Mouse (Mus musculus): Measurements from ENCODE around the gene 1700061G19Rik.
A peak's percentile ranks its signal among the peaks of the same experiment; 100 is the strongest.
"Not testable (repeated sequence)": the region's sequence is repeated elsewhere in the genome, so short reads cannot be mapped to it uniquely, and the experiment has no call there.

1700061G19Rik gene

GRCm38 (mm10) chr17:56872512-56872911 lies 2.8 kb upstream of the 1700061G19Rik start:
- no peak for DNase-seq

DNA sequence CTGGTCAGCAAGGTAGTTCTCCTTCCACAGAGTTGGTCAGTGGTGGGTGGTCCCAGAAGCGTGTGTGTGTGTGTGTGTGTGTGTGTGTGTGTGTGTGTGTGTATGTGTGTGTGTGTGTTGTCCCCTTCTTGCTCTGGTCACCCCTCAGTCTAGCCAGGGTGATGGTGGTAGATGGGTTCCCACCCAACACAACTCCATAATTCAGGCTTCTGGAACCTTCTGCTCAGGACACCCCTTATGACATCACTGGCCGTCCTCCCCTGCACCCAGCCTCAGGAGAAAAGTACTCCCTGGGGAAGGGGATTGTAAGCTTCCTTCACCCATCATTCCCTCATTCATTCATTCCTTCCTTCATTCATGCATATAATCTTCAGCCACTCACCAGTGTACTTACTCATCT lies 1.0 kb upstream of the 1700061G19Rik start, which contains the start of gene Acsbg2:
TSS of gene Acsbg2 (minus strand) at position 211 of the 400 bp plus-strand sequence.
- DNase-seq: no peak

DNA sequence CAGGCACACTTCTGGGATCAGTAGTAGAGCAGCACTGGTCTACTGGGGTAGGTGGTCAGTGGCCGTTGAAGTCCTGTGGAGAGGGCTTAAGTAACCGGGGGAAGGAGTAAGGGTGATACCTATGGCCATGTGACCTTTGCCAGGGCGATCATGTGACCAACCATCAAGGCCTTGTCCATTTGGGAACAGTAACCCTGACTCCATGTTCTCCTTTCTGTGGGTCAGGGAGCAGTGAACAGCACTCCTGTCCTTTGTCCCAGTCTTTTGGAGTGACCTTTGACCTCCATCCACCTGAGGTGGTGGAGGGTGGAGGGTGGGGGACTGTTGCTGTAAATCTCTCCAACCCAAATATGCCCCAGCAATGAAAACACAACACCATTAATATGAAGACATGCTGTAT lies 1.2 kb downstream of the 1700061G19Rik start:
- no peak for DNase-seq

DNA sequence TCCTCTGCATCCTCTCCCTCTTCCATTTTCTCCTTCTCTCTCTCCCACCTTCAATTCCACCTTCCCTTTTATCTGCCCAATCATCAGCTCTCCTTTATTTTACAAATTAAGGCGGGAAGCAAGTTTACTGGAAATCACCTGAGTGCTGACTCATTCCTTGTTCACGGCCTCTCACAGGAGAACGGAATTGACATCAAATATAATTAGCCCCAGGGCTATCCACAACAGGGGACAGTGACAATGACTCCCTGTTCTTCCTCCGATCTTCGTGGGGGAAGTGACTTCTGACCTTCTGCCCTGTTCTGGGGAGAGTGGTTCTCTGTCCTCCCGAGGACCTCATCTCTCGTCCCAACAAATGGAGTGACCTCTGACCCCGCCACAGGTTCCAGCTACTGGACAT lies 1.7 kb downstream of the 1700061G19Rik start:
- no peak for DNase-seq

- no peak for DNase-seq
Measured at GRCm38 (mm10) chr17:56877426-56877825, 2.1 kb downstream of the 1700061G19Rik start.

DNA sequence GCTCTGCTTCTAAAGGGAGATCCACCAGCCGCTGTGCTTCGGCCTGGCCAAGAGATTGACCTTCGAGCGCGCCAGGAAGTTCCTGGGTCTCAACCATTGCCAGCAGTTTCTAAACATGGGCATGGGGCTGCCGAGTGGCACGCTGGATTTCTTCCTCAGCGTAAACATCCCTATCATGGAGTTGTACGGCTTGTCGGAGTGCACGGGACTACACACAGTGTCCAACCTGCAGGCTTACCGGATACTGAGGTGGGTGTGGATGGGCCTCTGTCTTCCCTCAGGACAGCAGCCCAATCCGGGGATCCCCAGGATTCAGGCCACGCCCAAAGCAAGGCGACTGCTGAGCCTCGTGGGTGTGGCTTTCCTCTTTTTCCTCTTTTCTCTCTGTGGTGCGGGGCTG lies 8.3 kb downstream of the 1700061G19Rik start:
- DNase-seq: no peak

DNA sequence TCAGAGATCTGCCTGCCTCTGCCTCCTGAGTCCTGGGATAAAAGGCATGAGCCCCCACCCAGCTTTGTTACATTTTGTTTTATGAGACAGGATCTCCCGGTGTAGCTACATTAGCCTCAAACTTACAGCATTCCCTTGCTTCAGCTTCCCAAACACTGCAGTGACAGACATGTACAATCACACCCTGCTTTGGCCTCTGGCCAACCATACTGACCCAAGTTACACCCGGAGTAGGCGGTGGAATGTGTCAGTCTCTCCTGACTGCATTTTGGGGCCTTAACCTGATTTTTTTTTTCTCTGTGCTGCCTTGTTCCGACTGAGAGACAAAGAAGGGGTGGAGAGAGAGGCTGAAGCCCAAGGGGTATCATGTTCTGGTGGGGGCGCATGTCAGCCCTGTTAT lies 9.1 kb downstream of the 1700061G19Rik start:
- DNase-seq: no peak

DNA sequence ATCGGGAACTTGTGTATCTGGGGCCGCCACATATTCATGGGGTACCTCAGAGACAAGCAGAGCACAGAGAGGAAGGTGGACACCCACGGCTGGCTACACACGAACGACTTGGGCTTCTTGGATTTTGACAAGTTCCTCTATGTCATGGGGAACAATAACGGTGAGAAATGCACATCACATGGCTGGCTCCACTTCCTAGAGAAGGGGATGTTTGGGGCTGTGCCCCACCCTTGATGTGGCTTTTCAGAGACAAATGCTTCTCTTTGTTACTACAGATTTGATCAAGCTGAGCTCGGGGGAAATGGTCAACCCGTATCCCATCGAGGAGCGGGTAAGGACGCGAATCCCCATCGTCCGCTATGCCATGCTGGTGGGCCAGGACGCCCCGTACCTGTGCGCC lies 9.5 kb downstream of the 1700061G19Rik start:
- no peak for DNase-seq

DNA sequence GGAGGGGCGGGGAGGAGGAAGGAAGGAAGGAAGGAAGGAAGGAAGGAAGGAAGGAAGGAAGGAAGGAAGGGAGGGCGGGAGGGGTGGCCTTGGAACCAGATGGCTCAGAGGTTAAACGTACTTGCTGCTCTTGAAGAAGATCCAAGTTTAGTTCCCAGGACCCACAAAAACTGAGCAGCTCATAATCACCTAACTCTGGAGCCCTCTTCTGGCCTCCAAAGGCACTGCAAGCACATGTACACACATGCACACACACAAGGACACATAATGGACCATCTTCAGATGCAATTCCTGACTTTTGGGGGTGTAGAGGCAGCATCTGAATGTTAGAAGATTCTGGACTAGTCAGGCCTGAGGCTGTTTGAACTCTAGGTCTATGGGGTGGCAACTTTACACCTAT lies 12.8 kb downstream of the 1700061G19Rik start:
- DNase-seq: no peak

DNA sequence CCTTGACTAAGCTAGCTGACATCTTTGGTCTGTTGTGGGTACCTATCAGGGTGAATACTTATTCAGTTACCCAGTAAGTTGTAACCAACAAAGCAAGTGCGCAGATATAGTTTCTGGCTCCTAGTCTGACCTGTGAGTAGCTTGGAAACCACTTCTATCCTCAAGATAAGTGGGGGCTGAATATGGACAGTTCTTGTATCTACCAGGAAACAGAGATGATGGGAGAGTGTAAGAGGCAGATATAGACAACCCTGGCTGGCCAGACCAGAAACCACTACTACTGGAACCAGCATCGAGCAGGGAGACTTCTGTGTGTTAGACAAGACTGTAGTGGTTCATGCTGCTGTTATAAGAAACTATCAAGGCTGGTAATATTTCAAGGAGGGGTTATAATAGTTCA lies 14.7 kb downstream of the 1700061G19Rik start:
- DNase-seq: no peak

GRCm38 (mm10) chr17:56895368-56895918 lies 20.2 kb downstream of the 1700061G19Rik start:
- no peak for DNase-seq

- no peak for DNase-seq
Measured at GRCm38 (mm10) chr17:56896513-56897129, 21.3 kb downstream of the 1700061G19Rik start.

DNA sequence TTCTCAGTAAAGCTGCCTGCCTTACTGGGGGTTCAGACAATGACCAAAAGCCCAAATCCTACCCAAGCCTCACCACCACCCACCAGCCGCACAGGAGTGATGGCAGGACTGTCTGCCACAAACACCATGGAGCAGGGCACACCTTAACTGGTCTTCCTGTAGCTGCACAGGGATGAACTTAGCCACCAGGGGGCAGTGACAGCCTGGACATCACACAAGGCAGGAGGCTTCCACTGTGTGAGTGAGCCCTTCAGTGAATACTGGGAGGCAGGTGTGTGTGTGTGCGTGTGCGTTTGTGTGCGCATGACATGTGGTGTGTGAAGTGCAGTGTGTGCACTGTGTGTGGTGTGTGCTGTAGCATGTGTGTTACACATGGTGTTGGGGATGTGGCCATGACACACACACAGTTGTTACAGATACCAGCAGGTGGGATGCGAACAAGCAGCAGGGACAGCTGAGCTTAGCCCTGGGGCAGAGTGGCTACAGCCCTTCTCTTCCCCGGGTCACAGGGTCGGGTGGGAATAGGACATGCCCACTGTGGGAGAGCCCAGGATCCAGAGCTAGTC lies 22.4 kb downstream of the 1700061G19Rik start:
- peak; percentile 54 to 55 for DNase-seq

GRCm38 (mm10) chr17:56902698-56903097 lies 27.4 kb downstream of the 1700061G19Rik start:
- DNase-seq: no peak

- no peak for DNase-seq
Measured at GRCm38 (mm10) chr17:56906166-56906565, 30.9 kb downstream of the 1700061G19Rik start.

DNA sequence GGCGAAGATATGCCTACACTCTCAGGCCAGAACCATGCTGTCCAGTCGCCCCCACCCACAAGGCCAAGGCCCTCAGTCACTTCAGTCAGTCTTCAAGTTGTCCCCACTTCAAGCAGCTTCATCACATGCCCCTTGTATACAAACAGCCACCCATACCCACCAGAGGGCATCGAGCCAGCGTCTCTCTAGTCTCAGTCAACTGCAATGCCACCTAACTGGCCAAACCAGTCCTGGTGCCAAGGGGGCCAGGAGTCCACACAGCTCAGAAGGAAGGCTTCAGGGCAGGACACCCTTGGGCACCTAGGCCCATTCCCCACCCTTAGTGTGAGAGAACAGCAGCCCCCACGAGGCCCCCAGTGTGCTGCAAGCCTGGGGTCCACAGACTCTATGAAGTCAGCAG lies 31.8 kb downstream of the 1700061G19Rik start:
- DNase-seq: no peak

DNA sequence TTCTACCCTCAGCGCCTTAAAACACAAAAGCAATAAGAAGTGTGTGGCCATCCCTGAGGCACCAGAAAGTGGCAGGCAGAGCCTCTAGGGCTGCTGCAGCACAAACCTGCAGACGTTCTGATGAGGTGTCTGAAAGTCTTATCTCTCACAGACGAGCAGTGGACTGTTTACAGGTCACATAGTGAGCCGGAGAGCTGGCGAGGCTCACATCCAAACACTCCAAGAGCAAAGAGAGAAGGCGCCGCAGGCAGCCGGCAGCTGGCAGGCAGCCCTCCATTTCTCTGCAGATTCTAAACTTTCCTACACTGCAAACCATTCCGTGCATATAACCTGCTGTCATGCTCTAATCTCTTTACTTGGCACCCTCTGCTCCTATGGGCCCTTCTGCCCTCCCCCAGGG lies 32.6 kb downstream of the 1700061G19Rik start:
- no peak for DNase-seq

DNA sequence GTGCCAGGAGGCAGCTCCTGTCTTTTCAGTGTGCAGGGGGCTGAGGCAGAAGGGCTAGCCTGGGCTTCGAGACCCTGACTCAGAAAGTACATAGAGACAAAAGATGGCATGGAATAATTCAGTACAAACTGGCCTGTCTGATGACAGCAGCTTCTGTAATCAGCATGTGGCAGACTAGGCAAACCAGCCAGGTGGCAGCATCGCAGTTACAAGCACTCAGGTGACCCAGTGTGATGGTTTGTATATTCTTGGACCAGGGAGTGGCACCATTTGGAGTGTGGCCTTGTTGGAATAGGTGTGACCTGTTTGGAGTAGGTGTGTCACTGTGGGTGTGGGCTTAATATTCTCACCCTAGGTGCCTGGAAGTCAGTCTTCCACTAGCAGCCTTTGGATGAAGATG lies 34.5 kb downstream of the 1700061G19Rik start:
- not testable (repeated sequence) for DNase-seq

GRCm38 (mm10) chr17:56913023-56913422 lies 37.7 kb downstream of the 1700061G19Rik start:
- no peak for DNase-seq

DNA sequence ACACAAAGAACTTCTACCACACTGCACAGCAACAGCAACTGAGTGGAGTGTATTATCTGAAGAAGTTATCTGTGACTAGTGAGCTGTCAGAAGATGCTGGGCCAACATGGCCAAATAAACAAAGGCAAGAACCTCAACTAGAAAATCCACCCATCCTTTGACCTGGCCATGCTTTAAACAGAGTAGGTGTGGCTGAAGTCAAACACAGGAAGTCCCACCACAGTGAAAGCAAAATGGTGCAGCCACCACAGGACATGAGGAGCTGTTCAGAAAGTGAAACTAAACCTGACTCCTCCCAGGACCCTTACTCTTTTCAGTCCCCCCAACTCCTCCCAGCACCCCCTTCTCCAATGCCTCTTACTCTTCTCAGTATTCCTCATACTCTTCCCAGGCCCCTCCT lies 38.2 kb downstream of the 1700061G19Rik start:
- DNase-seq: no peak

DNA sequence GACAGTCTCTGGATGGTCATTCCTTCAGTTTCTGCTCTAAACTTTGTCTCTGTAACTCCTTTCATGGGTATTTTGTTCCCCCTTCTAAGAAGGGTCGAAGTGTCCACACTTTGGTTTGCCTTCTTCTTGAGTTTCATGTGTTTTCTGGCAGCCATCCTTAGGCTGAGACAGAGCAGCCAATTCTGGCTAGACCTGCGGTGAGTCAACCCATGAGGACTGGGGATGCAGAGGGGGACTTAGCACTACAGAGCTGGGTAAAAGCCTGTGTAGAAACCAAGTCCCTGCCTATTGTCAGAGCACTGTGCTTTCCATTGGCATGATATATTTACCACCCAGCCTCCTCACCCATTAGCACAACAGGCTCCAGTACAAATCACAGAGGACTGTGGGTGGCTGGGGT lies 41.9 kb downstream of the 1700061G19Rik start:
- DNase-seq: no peak

- no peak for DNase-seq
Measured at GRCm38 (mm10) chr17:56919725-56920124, 44.4 kb downstream of the 1700061G19Rik start.

DNA sequence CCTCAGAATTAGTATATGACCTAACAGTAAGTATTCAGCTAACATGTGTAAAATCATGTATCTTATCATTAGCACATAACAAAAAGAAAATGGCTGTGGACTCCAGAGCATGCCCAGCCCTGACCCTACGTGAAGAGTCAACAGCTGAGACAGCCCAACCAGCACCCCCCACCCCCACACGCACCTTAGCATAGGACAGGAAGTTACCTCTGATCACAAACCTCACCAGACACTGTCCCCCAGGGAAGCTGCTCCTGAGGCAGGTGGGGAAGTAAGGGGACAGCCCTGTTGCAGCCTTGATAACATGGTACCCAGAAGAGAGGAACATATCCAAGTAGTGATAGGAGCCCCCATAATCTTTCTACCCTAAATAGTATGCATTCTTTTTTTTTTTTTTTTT lies 50.7 kb downstream of the 1700061G19Rik start:
- no peak for DNase-seq

DNA sequence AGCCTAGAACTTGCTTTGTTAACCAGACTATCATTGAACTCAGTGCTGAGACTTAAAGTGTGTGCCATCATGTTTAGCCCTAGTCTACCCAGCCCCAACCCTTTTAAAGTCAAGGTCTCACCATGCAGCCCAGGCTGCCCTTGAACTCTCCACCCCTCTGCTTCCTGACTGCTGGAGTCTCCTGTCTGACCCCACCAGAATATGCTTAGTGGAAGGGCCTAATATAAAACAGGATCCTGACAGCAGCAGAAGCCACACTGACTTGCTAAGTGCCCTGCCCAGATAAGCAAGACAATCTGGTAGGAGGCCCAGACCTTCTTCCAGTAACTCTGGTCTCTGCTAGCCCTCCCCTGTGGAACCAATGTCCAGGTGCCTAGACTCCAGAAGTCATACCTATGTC lies 53.8 kb downstream of the 1700061G19Rik start:
- DNase-seq: no peak

DNA sequence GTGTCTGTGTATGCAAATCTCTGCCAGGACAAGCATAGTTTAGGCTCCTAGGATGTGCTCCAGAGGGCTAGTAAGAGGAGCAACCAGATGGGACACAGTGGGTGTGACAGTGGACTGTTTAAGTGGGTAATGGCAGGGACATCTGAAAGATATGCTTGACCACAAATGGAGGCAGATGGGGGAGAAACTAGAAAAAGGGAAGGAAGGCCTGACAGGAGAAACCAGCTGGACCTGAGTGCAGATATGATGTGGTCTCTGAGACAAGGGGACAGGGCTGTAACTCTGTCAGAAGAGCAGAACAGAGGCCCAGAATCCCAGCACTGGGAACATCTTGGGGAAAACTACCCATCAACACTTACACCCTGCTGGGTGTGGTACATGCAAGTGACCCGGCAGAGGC lies 54.3 kb downstream of the 1700061G19Rik start:
- no peak for DNase-seq

Measured in thymus, adult 18-20 months (tissue).